Mouse (Mus musculus) lung, embryonic 14.5 days (tissue): Measurements from ENCODE around the gene Xpc. TPM values are rescaled to one million over a fixed set of nuclear protein-coding genes. Genes with fewer than 3 reads are reported as not detected.

Experiments
- ATAC-seq: fragments of 200-750 bp; cut with Nextera tagmentation; 2 replicates; pipeline ENCODE4 v1.8.0; 2017; ENCODE audit warnings: mild to moderate bottlenecking, moderate TSS enrichment, moderate library complexity; ENCODE audit not compliant: insufficient read depth
- DNase-seq: peaks from one replicate; pipeline ENCODE4 v3.0.0-alpha.2; 2015
- H3K27ac ChIP-seq: fragments of 300-500 bp; sonication (generic); 2 replicates; pipeline ENCODE4 v1.5.1; 2014; ENCODE audit warnings: low read depth, mild to moderate bottlenecking, moderate library complexity
- H3K27me3 ChIP-seq: fragments of 300-500 bp; sonication (generic); 2 replicates; pipeline ENCODE4 v1.6.1; 2014; ENCODE audit warnings: low read length, control low read depth; ENCODE audit not compliant: insufficient read depth
- H3K36me3 ChIP-seq: fragments of 300-500 bp; sonication (generic); 2 replicates; pipeline ENCODE4 v1.6.1; 2014; ENCODE audit warnings: control low read depth; ENCODE audit not compliant: insufficient read depth
- H3K4me1 ChIP-seq: fragments of 300-500 bp; sonication (generic); 2 replicates; pipeline ENCODE4 v1.6.1; 2014; ENCODE audit warnings: antibody characterized with exemption, control low read depth; ENCODE audit not compliant: insufficient read depth
- H3K4me2 ChIP-seq: fragments of 300-500 bp; sonication (generic); 2 replicates; pipeline ENCODE4 v1.6.1; 2014; ENCODE audit warnings: mild to moderate bottlenecking
- H3K4me3 ChIP-seq: fragments of 300-500 bp; sonication (generic); 2 replicates; pipeline ENCODE4 v1.5.1; 2014; ENCODE audit warnings: low read depth, low read length
- H3K9ac ChIP-seq: fragments of 300-500 bp; sonication (generic); 2 replicates; pipeline ENCODE4 v1.6.1; 2014
- H3K9me3 ChIP-seq: fragments of 300-500 bp; sonication (generic); 2 replicates; pipeline ENCODE4 v1.6.1; 2016; ENCODE audit warnings: low read depth, low read length, control low read depth
- CTCF ChIP-seq: IDR thresholded peaks from 2 replicates; pipeline ENCODE4 v1.5.1; 2016; ENCODE audit warnings: antibody characterized with exemption, low read depth
- WGBS: fragments of 180-500 bp; shearing (Covaris S2); extraction: QIAGEN DNeasy Blood & Tissue Kit; methylation state at CpG from one replicate; pipeline ENCODE4 v1.1.7; 2014; 5-methylcytosine and 5-hydroxymethylcytosine counted together
- polyA plus RNA-seq: library from polyadenylated mRNA; unstranded; fragments of >200 nt; fragmentation: Nextera tagmentation; extraction: Ambion mirVana; gene quantifications from 2 replicates; pipeline ENCODE4 v1.2.1, GENCODE M21; 2014

Xpc gene
- polyA plus RNA-seq, 1 experiment from 2014 or later = 15.4 TPM

GRCm38 (mm10) chr6:91527227-91527860, 11.7 kb upstream of the Xpc start:
- ATAC-seq (no peak), DNase-seq (peak; percentile 86)
- H3K27me3 ChIP-seq = no peaks in the 10 kb centered on the region
- H3K27ac ChIP-seq = no peak overlapping the region
- peak; percentile 74 for TF ChIP-seq CTCF
- no peak overlapping the region for H3K9ac ChIP-seq
- no peak overlapping the region for H3K4me3 ChIP-seq
- H3K36me3 ChIP-seq = peaks cover 22% of the 10 kb centered on the region
- no peaks in the 10 kb centered on the region for H3K9me3 ChIP-seq
- H3K4me1 ChIP-seq = peaks cover under 1% of the 10 kb centered on the region; the same call in 1 of the 2 replicates
- H3K4me2 ChIP-seq = no peak overlapping the region
- WGBS = 47% methylated on average over 5 of the region's 5 CpGs

DNA sequence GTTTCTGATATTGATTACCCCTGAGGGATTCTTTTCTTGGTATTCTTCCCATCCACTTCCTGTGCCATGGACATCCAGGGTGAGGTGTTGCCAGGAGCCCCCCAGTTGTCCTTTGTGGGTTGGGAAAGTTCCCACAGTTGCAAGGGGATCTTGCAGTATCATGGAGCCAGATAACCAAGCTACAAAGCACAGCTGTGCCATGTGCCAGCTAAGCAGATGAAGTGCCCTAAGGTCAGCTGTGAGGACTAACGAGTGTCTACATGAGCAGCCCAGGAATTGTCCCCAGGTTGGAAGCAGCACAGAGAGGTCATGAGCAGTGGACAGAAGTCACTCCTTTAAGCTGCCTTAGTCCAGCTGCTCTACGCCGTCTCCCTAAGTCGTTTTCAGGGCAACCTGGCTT, 9.9 kb upstream of the Xpc start:
- no peak overlapping the region for H3K4me3 ChIP-seq
- peaks cover 40% of the 10 kb centered on the region for H3K36me3 ChIP-seq
- ATAC-seq (no peak), DNase-seq (no peak)
- H3K27ac ChIP-seq = no peak overlapping the region
- H3K4me1 ChIP-seq = no peaks in the 10 kb centered on the region
- no peaks in the 10 kb centered on the region for H3K27me3 ChIP-seq
- no peaks in the 10 kb centered on the region for H3K9me3 ChIP-seq
- WGBS = 80% methylated on average over 4 of the region's 4 CpGs
- TF ChIP-seq CTCF = no peak
- H3K4me2 ChIP-seq = no peak overlapping the region
- H3K9ac ChIP-seq = no peak overlapping the region

DNA sequence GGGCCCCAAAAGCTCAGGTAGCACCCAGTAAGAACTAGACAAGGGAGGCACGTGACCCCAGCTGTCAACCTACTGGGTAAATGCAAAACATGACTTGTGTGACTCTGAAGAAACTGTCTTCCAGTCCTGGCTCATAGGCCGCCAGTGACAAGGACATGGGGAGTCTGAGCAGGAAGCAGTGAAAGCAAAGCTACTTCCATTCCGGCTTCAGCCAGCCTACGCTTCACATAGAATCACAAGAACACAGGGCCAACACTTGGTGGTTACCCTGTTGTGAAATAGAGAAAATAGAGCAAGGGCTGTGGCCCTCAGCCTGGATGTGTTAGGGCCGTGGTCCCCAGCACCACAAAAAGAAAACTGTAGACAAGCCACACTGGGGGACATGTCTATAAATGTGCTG, 7.1 kb upstream of the Xpc start:
- no peak for ATAC-seq
- no peaks in the 10 kb centered on the region for H3K27me3 ChIP-seq
- H3K4me3 ChIP-seq = no peak overlapping the region
- no peaks in the 10 kb centered on the region for H3K4me1 ChIP-seq
- peaks cover 66% of the 10 kb centered on the region for H3K36me3 ChIP-seq
- DNase-seq = no peak
- H3K4me2 ChIP-seq = no peak overlapping the region
- H3K9me3 ChIP-seq = no peaks in the 10 kb centered on the region
- no peak for TF ChIP-seq CTCF
- no peak overlapping the region for H3K9ac ChIP-seq
- WGBS = 94% methylated on average over 5 of the region's 5 CpGs
- no peak overlapping the region for H3K27ac ChIP-seq

GRCm38 (mm10) chr6:91518454-91519020, 2.8 kb upstream of the Xpc start:
- Histone ChIP-seq H3K36me3 (peaks cover 65% of the 10 kb centered on the region), H3K9ac (no peak overlapping the region), H3K4me3 (no peak overlapping the region), H3K9me3 (no peaks in the 10 kb centered on the region), H3K27ac (no peak overlapping the region; the same call in 1 of the 2 replicates), H3K27me3 (no peaks in the 10 kb centered on the region), H3K4me2 (no peak overlapping the region), H3K4me1 (peaks cover 15% of the 10 kb centered on the region; the same call in 1 of the 2 replicates)
- no peak for TF ChIP-seq CTCF
- no peak for ATAC-seq
- DNase-seq = no peak
- 85% methylated on average over 7 of the region's 7 CpGs for whole genome bisulfite sequencing

- H3K4me2 ChIP-seq = peak overlapping the region; percentile 81
- no peak for TF ChIP-seq CTCF
- H3K9me3 ChIP-seq = no peaks in the 10 kb centered on the region
- H3K27me3 ChIP-seq = no peaks in the 10 kb centered on the region
- DNase-seq = peak; percentile 30
- peak overlapping the region; percentile 68 for H3K9ac ChIP-seq
- no peak for ATAC-seq
- H3K4me1 ChIP-seq = peaks cover 15% of the 10 kb centered on the region; the same call in 1 of the 2 replicates
- 19% methylated on average over 10 of the region's 10 CpGs for WGBS
- H3K4me3 ChIP-seq = peak overlapping the region; percentile 91
- peaks cover 33% of the 10 kb centered on the region for H3K36me3 ChIP-seq
- H3K27ac ChIP-seq = peak overlapping the region; percentile 58; the same call in 1 of the 2 replicates
These were observed 838 bp downstream of the Xpc start for GRCm38 (mm10) chr6:91514737-91515362.

- Histone ChIP-seq H3K36me3 (peaks cover 30% of the 10 kb centered on the region), H3K27ac (no peak overlapping the region), H3K27me3 (no peaks in the 10 kb centered on the region), H3K4me2 (peak overlapping the region; percentile 81), H3K9ac (peak overlapping the region; percentile 68; the same call in 1 of the 2 replicates), H3K9me3 (no peaks in the 10 kb centered on the region), H3K4me1 (peaks cover 15% of the 10 kb centered on the region; the same call in 1 of the 2 replicates), H3K4me3 (0 out of 2 replicates have a peak overlapping the region, but pooled peaks have one; percentile 91)
- ATAC-seq (no peak), DNase-seq (no peak)
- no peak for TF ChIP-seq CTCF
These were observed 1.6 kb downstream of the Xpc start for GRCm38 (mm10) chr6:91514135-91514534.

- ATAC-seq (no peak), DNase-seq (no peak)
- no peak overlapping the region for H3K9ac ChIP-seq
- H3K4me1 ChIP-seq = 0 out of 2 replicates have a peak, but pooled peaks cover 8% of the 10 kb centered on the region
- no peaks in the 10 kb centered on the region for H3K9me3 ChIP-seq
- TF ChIP-seq CTCF = no peak
- peaks cover 35% of the 10 kb centered on the region for H3K36me3 ChIP-seq
- H3K4me3 ChIP-seq = no peak overlapping the region
- H3K27ac ChIP-seq = no peak overlapping the region
- no peak overlapping the region for H3K4me2 ChIP-seq
- 76% methylated on average over 10 of the region's 10 CpGs for WGBS
- H3K27me3 ChIP-seq = no peaks in the 10 kb centered on the region
These were observed 5.5 kb downstream of the Xpc start for GRCm38 (mm10) chr6:91510211-91510610.
